Mouse (Mus musculus) cortical plate, adult 2 months (tissue): ENCODE data around the gene Nfic.

ENCODE experiments used
- CTCF ChIP-seq: fragments of 200-500 bp; IDR thresholded peaks from 2 replicates; pipeline ENCODE4 v1.5.1; 2011; ENCODE audit warnings: mild to moderate bottlenecking, control low read depth, low read length; ENCODE audit not compliant: insufficient read depth; ENCODE audit errors: extremely low read depth
- POLR2A ChIP-seq: fragments of 200-500 bp; IDR thresholded peaks from 2 replicates; pipeline ENCODE4 v1.6.1; 2011; ENCODE audit warnings: mild to moderate bottlenecking, low read length, control low read depth; ENCODE audit not compliant: insufficient read depth; ENCODE audit errors: extremely low read depth

GRCm38 (mm10) chr10:81421041-81421796, 34.2 kb downstream of the Nfic start:
- TF ChIP-seq CTCF, result no peak
- no peak for TF ChIP-seq POLR2A
